Mouse (Mus musculus) E14TG2a.4 (cell line): ENCODE data around the gene Gm9817.

Source experiments
- H3K27me3 ChIP-seq: 2 replicates; pipeline ENCODE4 v1.6.1; 2014; ENCODE audit warnings: low read length, control low read depth; ENCODE audit not compliant: insufficient read depth
- H3K36me3 ChIP-seq: 2 replicates; pipeline ENCODE4 v1.6.1; 2014; ENCODE audit warnings: low read length, control low read depth; ENCODE audit not compliant: insufficient read depth
- H3K4me1 ChIP-seq: replicated peaks from 2 replicates; pipeline ENCODE4 v1.6.1; 2014; ENCODE audit warnings: low read depth, low read length, control low read depth
- H3K4me3 ChIP-seq: replicated peaks from 2 replicates; pipeline ENCODE4 v1.5.1; 2014; ENCODE audit warnings: mild to moderate bottlenecking, low read length
- H3K9me3 ChIP-seq: 2 replicates; pipeline ENCODE4 v1.6.1; 2014; ENCODE audit warnings: low read length, control low read depth
- CTCF ChIP-seq: conservative IDR thresholded peaks from 2 replicates; pipeline ENCODE4 v1.5.1; 2014; ENCODE audit warnings: low read length
- NANOG ChIP-seq: IDR thresholded peaks from 2 replicates; pipeline ENCODE4 v1.6.1; 2014; ENCODE audit warnings: borderline replicate concordance, low read length, mixed read lengths
- POU5F1 ChIP-seq: IDR thresholded peaks from 2 replicates; pipeline ENCODE4 v1.6.1; 2014; ENCODE audit warnings: low read length, borderline replicate concordance

The Gm9817 gene

GRCm38 (mm10) chr13:45108851-45109390 is 30.4 kb downstream of the Gm9817 start:
- TF ChIP-seq NANOG (no peak), CTCF (no peak), POU5F1 (no peak)
- Histone ChIP-seq H3K27me3 (no peaks in the 10 kb centered on the region), H3K9me3 (no peaks in the 10 kb centered on the region), H3K4me1 (no peaks in the 10 kb centered on the region), H3K36me3 (no peaks in the 10 kb centered on the region), H3K4me3 (no peak overlapping the region)

- TF ChIP-seq NANOG (no peak), POU5F1 (no peak), CTCF (no peak)
- Histone ChIP-seq H3K36me3 (no peaks in the 10 kb centered on the region), H3K4me3 (no peak overlapping the region), H3K27me3 (no peaks in the 10 kb centered on the region), H3K9me3 (peaks cover 17% of the 10 kb centered on the region), H3K4me1 (no peaks in the 10 kb centered on the region)
These were observed 39.9 kb downstream of the Gm9817 start for GRCm38 (mm10) chr13:45118375-45118774.

DNA sequence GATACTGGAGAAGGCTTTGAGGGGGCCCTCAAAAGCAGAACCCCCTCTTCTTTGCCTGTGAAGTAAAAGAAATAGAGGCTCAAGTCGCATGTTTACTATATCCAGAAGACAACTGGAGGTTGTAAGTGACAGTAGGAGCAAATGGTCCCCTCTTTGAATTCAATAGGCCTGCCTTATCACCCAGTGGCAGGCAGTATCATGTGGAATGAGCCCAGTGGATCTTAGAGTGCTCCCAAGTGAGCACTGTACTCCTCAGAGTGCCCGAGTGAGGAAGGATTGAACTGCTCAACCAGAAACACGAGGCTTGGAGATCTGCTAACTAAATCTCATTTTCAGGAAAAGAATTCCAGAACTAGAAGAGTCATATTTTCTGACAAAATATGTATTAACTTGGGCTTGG is 40.3 kb downstream of the Gm9817 start:
- no peaks in the 10 kb centered on the region for H3K27me3 ChIP-seq
- no peaks in the 10 kb centered on the region for H3K36me3 ChIP-seq
- H3K4me3 ChIP-seq = no peak overlapping the region
- H3K9me3 ChIP-seq = peaks cover 17% of the 10 kb centered on the region
- no peaks in the 10 kb centered on the region for H3K4me1 ChIP-seq
- no peak for TF ChIP-seq CTCF
- no peak for TF ChIP-seq POU5F1
- TF ChIP-seq NANOG = no peak
